Mouse (Mus musculus) liver, embryonic 14.5 days (tissue): ENCODE data around the gene Fut8.

Experiments
- CTCF ChIP-seq: IDR thresholded peaks from 2 replicates; pipeline ENCODE4 v1.5.1; 2016; ENCODE audit warnings: antibody characterized with exemption, low read depth, control low read depth
- EP300 ChIP-seq: IDR thresholded peaks from 2 replicates; pipeline ENCODE4 v1.6.1; 2016; ENCODE audit warnings: antibody characterized with exemption, low read depth

DNA sequence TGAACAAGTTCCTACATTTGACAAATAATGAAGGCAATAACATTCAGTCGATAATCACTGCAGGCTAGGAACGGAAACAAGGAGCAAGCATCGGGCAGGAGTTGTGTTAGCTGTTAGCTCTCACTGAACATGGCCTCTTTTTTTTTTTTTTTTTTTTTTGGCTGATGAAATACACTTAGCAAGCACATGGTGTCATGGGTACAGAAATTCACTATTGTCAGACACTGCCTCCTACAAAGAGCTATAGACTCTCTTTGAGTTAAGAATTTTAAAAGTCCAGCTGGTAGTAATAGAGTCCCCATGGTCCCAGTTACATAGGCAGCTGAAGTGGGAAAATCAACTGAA, 23.4 kb upstream of the Fut8 start:
- no peak for TF ChIP-seq EP300
- no peak for TF ChIP-seq CTCF
